Mouse (Mus musculus) C2C12 (cell line): ENCODE data around the gene Actn3. TPM values are rescaled to one million over a fixed set of nuclear protein-coding genes. Genes with fewer than 3 reads are reported as not detected.

Experiments used
- H3K27me3 ChIP-seq: one replicate; pipeline ENCODE4 v1.6.1; 2011; ENCODE audit not compliant: control insufficient read depth, insufficient read depth, insufficient read length
- H3K36me3 ChIP-seq: one replicate; pipeline ENCODE4 v1.6.1; 2011; ENCODE audit not compliant: control insufficient read depth, insufficient read depth
- H3K4me3 ChIP-seq: one replicate; pipeline ENCODE4 v1.5.1; 2011; ENCODE audit warnings: mild to moderate bottlenecking, control low read depth; ENCODE audit not compliant: poor library complexity, insufficient read depth, severe bottlenecking
- H3K79me2 ChIP-seq: one replicate; pipeline ENCODE4 v1.6.1; 2011; ENCODE audit not compliant: control insufficient read depth, insufficient read depth
- H3K79me3 ChIP-seq: one replicate; pipeline ENCODE4 v1.6.1; 2011; ENCODE audit warnings: low read depth, control low read depth
- H3ac ChIP-seq: one replicate; pipeline ENCODE3; 2011; ENCODE audit warnings: low read depth; ENCODE audit not compliant: control insufficient read depth, insufficient read length
- CEBPB ChIP-seq: IDR thresholded peaks from one replicate; pipeline ENCODE4 v1.6.1; 2011; ENCODE audit warnings: low read depth, mild to moderate bottlenecking, control low read depth, moderate library complexity
- CTCF ChIP-seq: IDR thresholded peaks from one replicate; pipeline ENCODE4 v1.5.1; 2011; ENCODE audit not compliant: control insufficient read depth, insufficient read depth, insufficient read length
- FOSL1 ChIP-seq: IDR thresholded peaks from one replicate; pipeline ENCODE4 v1.8.0; 2011; ENCODE audit warnings: mild to moderate bottlenecking, low read length; ENCODE audit not compliant: poor library complexity, insufficient read depth, severe bottlenecking
- MAX ChIP-seq: IDR thresholded peaks from one replicate; pipeline ENCODE4 v1.6.1; 2011; ENCODE audit warnings: mild to moderate bottlenecking, control low read depth
- MYOD1 ChIP-seq: IDR thresholded peaks from one replicate; pipeline ENCODE4 v1.6.1; 2011; ENCODE audit warnings: low read depth; ENCODE audit not compliant: control insufficient read depth, insufficient read length
- MYOG ChIP-seq: IDR thresholded peaks from one replicate; pipeline ENCODE4 v1.6.1; 2011; ENCODE audit not compliant: control insufficient read depth, insufficient read length; ENCODE audit errors: extremely low read depth
- USF1 ChIP-seq: IDR thresholded peaks from one replicate; pipeline ENCODE4 v1.6.1; 2011; ENCODE audit warnings: low read depth, mild to moderate bottlenecking, control low read depth, moderate library complexity
- long read RNA-seq, 2 experiments: library from polyadenylated mRNA; unstranded; transcript quantifications; one replicate each; pipeline ENCODE4 v2.0.0; 2019 to 2020
- polyA plus RNA-seq: library from polyadenylated mRNA; unstranded; fragments of >200 nt; fragmentation: generic; extraction: Trizol; gene quantifications from one replicate; pipeline ENCODE4 v1.2.1, GENCODE M21; 2012; ENCODE audit warnings: missing spikeins

The Actn3 gene
- 20.8 TPM for polyA plus RNA-seq
- long read RNA-seq, experiment 1, partial matches to known transcripts = 32 of 42 reads
- long read RNA-seq, experiment 1, other reads (novel, unspliced or antisense) = 6 of 42 reads
- long read RNA-seq, experiment 2, transcript Actn3-201 (21 exons, 2,887 nt) = major isoform, 9 of 17 reads
- long read RNA-seq, experiment 2, partial matches to known transcripts = 1 of 17 reads
- long read RNA-seq, experiment 2, other reads (novel, unspliced or antisense) = 7 of 17 reads

GRCm38 (mm10) chr19:4877785-4878184 lies at the start of gene Actn3:
Gene Actn3, minus strand, starts transcription at chr19:4877909.
- peak within 1 kb of the TSS; percentile 99 for H3ac ChIP-seq
- H3K79me3 ChIP-seq = peaks cover 4% of the 10 kb centered on the region
- H3K36me3 ChIP-seq = no peaks in the 10 kb centered on the region
- H3K27me3 ChIP-seq = no peaks in the 10 kb centered on the region
- peak; percentile 59 for TF ChIP-seq CEBPB
- TF ChIP-seq MAX = no peak
- peak within 1 kb of the TSS; percentile 84 for H3K4me3 ChIP-seq
- peaks cover 12% of the 10 kb centered on the region for H3K79me2 ChIP-seq

- Histone ChIP-seq H3K79me2 (peaks cover 29% of the 10 kb centered on the region), H3ac (no peak overlapping the region), H3K27me3 (no peaks in the 10 kb centered on the region), H3K79me3 (peaks cover 16% of the 10 kb centered on the region), H3K4me3 (no peak overlapping the region), H3K36me3 (peaks cover 39% of the 10 kb centered on the region)
- TF ChIP-seq MYOD1 (no peak), CEBPB (no peak), FOSL1 (no peak), USF1 (no peak), CTCF (no peak)
Measured at GRCm38 (mm10) chr19:4925121-4925860, 47.6 kb upstream of the Actn3 start.

- H3K79me2 ChIP-seq = no peaks in the 10 kb centered on the region
- H3K27me3 ChIP-seq = no peaks in the 10 kb centered on the region
- peaks cover 2% of the 10 kb centered on the region for H3K79me3 ChIP-seq
- no peak for TF ChIP-seq MAX
- TF ChIP-seq CTCF = no peak
- peaks cover 76% of the 10 kb centered on the region for H3K36me3 ChIP-seq
- no peak overlapping the region for H3K4me3 ChIP-seq
- no peak overlapping the region for H3ac ChIP-seq
Measured at GRCm38 (mm10) chr19:4919652-4920051, 41.9 kb upstream of the Actn3 start.

- Histone ChIP-seq H3K4me3 (no peak overlapping the region), H3K79me2 (no peaks in the 10 kb centered on the region), H3ac (no peak overlapping the region), H3K27me3 (no peaks in the 10 kb centered on the region), H3K36me3 (peaks cover 79% of the 10 kb centered on the region), H3K79me3 (no peaks in the 10 kb centered on the region)
- TF ChIP-seq USF1 (no peak), CTCF (no peak), MYOG (no peak), MAX (no peak), MYOD1 (no peak), FOSL1 (no peak), CEBPB (no peak)
Measured at GRCm38 (mm10) chr19:4916827-4917226, 39.1 kb upstream of the Actn3 start.

GRCm38 (mm10) chr19:4915924-4916603 lies 38.4 kb upstream of the Actn3 start:
- Histone ChIP-seq H3K36me3 (peaks cover 84% of the 10 kb centered on the region), H3K79me3 (no peaks in the 10 kb centered on the region), H3K27me3 (no peaks in the 10 kb centered on the region), H3K4me3 (no peak overlapping the region), H3K79me2 (no peaks in the 10 kb centered on the region), H3ac (no peak overlapping the region)
- TF ChIP-seq MAX (no peak), MYOD1 (no peak), CEBPB (no peak), MYOG (no peak)

- Histone ChIP-seq H3K36me3 (peaks cover 49% of the 10 kb centered on the region), H3K27me3 (no peaks in the 10 kb centered on the region), H3K79me3 (no peaks in the 10 kb centered on the region), H3K79me2 (no peaks in the 10 kb centered on the region), H3ac (no peak overlapping the region), H3K4me3 (no peak overlapping the region)
- no peak for TF ChIP-seq CTCF
- TF ChIP-seq MYOG = no peak
Measured at GRCm38 (mm10) chr19:4909376-4909775, 31.7 kb upstream of the Actn3 start.
